Mouse (Mus musculus) lung, embryonic 16.5 days (tissue): ENCODE measurements around the gene Wbp1. TPM values are rescaled to one million over a fixed set of nuclear protein-coding genes. Genes with fewer than 3 reads are reported as not detected.

ENCODE experiments used
- ATAC-seq: fragments of 200-750 bp; cut with Nextera tagmentation; 2 replicates; pipeline ENCODE4 v1.8.0; 2017; ENCODE audit warnings: low read depth, mild to moderate bottlenecking, moderate library complexity
- H3K27ac ChIP-seq: fragments of 300-500 bp; sonication (generic); 2 replicates; pipeline ENCODE4 v1.5.1; 2014; ENCODE audit warnings: mild to moderate bottlenecking, control low read depth, low read length
- H3K27me3 ChIP-seq: fragments of 300-500 bp; sonication (generic); 2 replicates; pipeline ENCODE4 v1.6.1; 2014; ENCODE audit warnings: low read depth, low read length, mixed read lengths; ENCODE audit not compliant: control insufficient read depth, insufficient read depth
- H3K36me3 ChIP-seq: fragments of 300-500 bp; sonication (generic); 2 replicates; pipeline ENCODE4 v1.6.1; 2014; ENCODE audit warnings: low read length; ENCODE audit not compliant: control insufficient read depth, insufficient read depth
- H3K4me1 ChIP-seq: fragments of 300-500 bp; sonication (generic); replicated peaks from 2 replicates; pipeline ENCODE4 v1.6.1; 2014; ENCODE audit warnings: low read length, mixed read lengths; ENCODE audit not compliant: control insufficient read depth, insufficient read depth
- H3K4me2 ChIP-seq: fragments of 300-500 bp; sonication (generic); 2 replicates; pipeline ENCODE4 v1.6.1; 2014; ENCODE audit warnings: low read depth, low read length, control low read depth
- H3K4me3 ChIP-seq: fragments of 300-500 bp; sonication (generic); 2 replicates; pipeline ENCODE4 v1.5.1; 2014; ENCODE audit warnings: mild to moderate bottlenecking, low read length, control low read depth
- H3K9ac ChIP-seq: fragments of 300-500 bp; sonication (generic); 2 replicates; pipeline ENCODE4 v1.6.1; 2014; ENCODE audit warnings: low read length, control low read depth
- H3K9me3 ChIP-seq: fragments of 300-500 bp; sonication (generic); 2 replicates; pipeline ENCODE4 v1.6.1; 2016; ENCODE audit warnings: low read length; ENCODE audit not compliant: control insufficient read depth
- WGBS: fragments of 180-500 bp; shearing (Covaris S2); extraction: QIAGEN DNeasy Blood & Tissue Kit; methylation state at CpG from one replicate; pipeline ENCODE4 v1.1.7; 2014; 5-methylcytosine and 5-hydroxymethylcytosine counted together
- polyA plus RNA-seq: library from polyadenylated mRNA; unstranded; fragments of >200 nt; fragmentation: Nextera tagmentation; extraction: Ambion mirVana; gene quantifications from 2 replicates; pipeline ENCODE4 v1.2.1, GENCODE M21; 2015

Wbp1 gene
- polyA plus RNA-seq, 1 experiment from 2014 or later: 109 TPM

- no peak for ATAC-seq
- Histone ChIP-seq H3K9ac (peak overlapping the region; percentile 89), H3K27me3 (no peaks in the 10 kb centered on the region), H3K4me3 (peak overlapping the region; percentile 63), H3K4me1 (peaks cover 34% of the 10 kb centered on the region), H3K36me3 (no peaks in the 10 kb centered on the region; the same call in 1 of the 2 replicates), H3K9me3 (no peaks in the 10 kb centered on the region), H3K27ac (peak overlapping the region; percentile 100), H3K4me2 (peak overlapping the region; percentile 85)
- 7% methylated on average over 37 of the region's 37 CpGs for WGBS
Observed at GRCm38 (mm10) chr6:83135571-83136161, 14.3 kb upstream of the Wbp1 start.

- no peak for ATAC-seq
- Histone ChIP-seq H3K27me3 (no peaks in the 10 kb centered on the region), H3K9me3 (no peaks in the 10 kb centered on the region), H3K27ac (peak within 1 kb of the TSS; percentile 100), H3K4me3 (peak within 1 kb of the TSS; percentile 63), H3K36me3 (no peaks in the 10 kb centered on the region; the same call in 1 of the 2 replicates), H3K9ac (peak within 1 kb of the TSS; percentile 89), H3K4me2 (peak within 1 kb of the TSS; percentile 85), H3K4me1 (peaks cover 34% of the 10 kb centered on the region)
- WGBS: 53% methylated on average over 7 of the region's 7 CpGs
Observed at GRCm38 (mm10) chr6:83134951-83135513, 13.7 kb upstream of the Wbp1 start, which contains the start of gene Rtkn. Gene Rtkn (plus strand): TSS chr6:83135463.

- Histone ChIP-seq H3K4me2 (no peak overlapping the region), H3K27me3 (no peaks in the 10 kb centered on the region), H3K36me3 (no peaks in the 10 kb centered on the region), H3K9me3 (no peaks in the 10 kb centered on the region), H3K9ac (no peak overlapping the region), H3K4me1 (peaks cover 33% of the 10 kb centered on the region), H3K4me3 (no peak overlapping the region), H3K27ac (no peak overlapping the region)
- 59% methylated on average over 3 of the region's 3 CpGs for WGBS
- ATAC-seq: no peak
Observed at GRCm38 (mm10) chr6:83134226-83134625, 12.9 kb upstream of the Wbp1 start.

- Histone ChIP-seq H3K4me1 (peaks cover 18% of the 10 kb centered on the region), H3K27me3 (no peaks in the 10 kb centered on the region), H3K4me2 (no peak overlapping the region), H3K36me3 (no peaks in the 10 kb centered on the region), H3K4me3 (no peak overlapping the region), H3K9ac (no peak overlapping the region), H3K27ac (peak overlapping the region; percentile 56; the same call in 1 of the 2 replicates), H3K9me3 (no peaks in the 10 kb centered on the region)
- no peak for ATAC-seq
- 65% methylated on average over 9 of the region's 9 CpGs for WGBS
Observed at GRCm38 (mm10) chr6:83132176-83132919, 11.0 kb upstream of the Wbp1 start.

- Histone ChIP-seq H3K27me3 (no peaks in the 10 kb centered on the region), H3K36me3 (no peaks in the 10 kb centered on the region), H3K4me3 (no peak overlapping the region), H3K27ac (peak overlapping the region; percentile 86), H3K4me1 (peaks cover 18% of the 10 kb centered on the region), H3K9me3 (no peaks in the 10 kb centered on the region), H3K4me2 (peak overlapping the region; percentile 3; the same call in 1 of the 2 replicates), H3K9ac (no peak overlapping the region)
- 37% methylated on average over 6 of the region's 6 CpGs for WGBS
- peak; percentile 27 for ATAC-seq
Observed at GRCm38 (mm10) chr6:83131469-83132034, 10.2 kb upstream of the Wbp1 start.

- Histone ChIP-seq H3K27ac (no peak overlapping the region), H3K4me2 (no peak overlapping the region), H3K9ac (no peak overlapping the region), H3K9me3 (no peaks in the 10 kb centered on the region), H3K36me3 (no peaks in the 10 kb centered on the region), H3K4me1 (peaks cover 19% of the 10 kb centered on the region), H3K27me3 (no peaks in the 10 kb centered on the region), H3K4me3 (no peak overlapping the region)
- 89% methylated on average over 5 of the region's 5 CpGs for whole genome bisulfite sequencing
- ATAC-seq: no peak
Observed at GRCm38 (mm10) chr6:83127419-83127818, 6.1 kb upstream of the Wbp1 start.

DNA sequence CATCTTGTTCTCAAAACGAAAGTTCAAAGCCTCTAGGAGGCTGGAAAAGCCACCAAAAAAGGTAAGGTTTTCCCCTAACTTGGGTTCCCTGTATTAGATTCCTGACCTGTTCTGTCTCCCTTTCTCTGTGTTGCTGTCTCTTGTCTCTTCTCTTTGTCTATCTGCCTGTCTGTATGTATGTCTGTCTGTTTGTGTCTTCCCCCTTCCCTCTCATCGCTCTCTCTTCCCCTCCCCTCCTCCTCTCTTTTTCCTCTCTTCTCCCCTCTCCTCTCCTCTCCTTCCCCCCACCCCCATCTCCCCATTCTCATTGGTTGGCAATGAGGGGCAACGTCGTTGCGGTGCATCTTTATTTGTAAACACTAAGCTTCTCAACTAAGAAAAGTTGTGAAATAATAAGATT, 4.0 kb upstream of the Wbp1 start, which contains the start of gene Ino80b:
TSS of gene Ino80b (minus strand) at position 101 of the 400 bp plus-strand sequence.
- peak within 1 kb of the TSS; percentile 88 for H3K4me3 ChIP-seq
- WGBS: 12% methylated on average over 5 of the region's 5 CpGs
- H3K4me1 ChIP-seq: peaks cover 20% of the 10 kb centered on the region
- H3K9ac ChIP-seq: peak within 1 kb of the TSS; percentile 89
- H3K36me3 ChIP-seq: no peaks in the 10 kb centered on the region
- H3K4me2 ChIP-seq: peak within 1 kb of the TSS; percentile 94
- no peak for ATAC-seq
- no peaks in the 10 kb centered on the region for H3K9me3 ChIP-seq
- H3K27ac ChIP-seq: peak within 1 kb of the TSS; percentile 80
- H3K27me3 ChIP-seq: no peaks in the 10 kb centered on the region

GRCm38 (mm10) chr6:83124851-83125312, 3.5 kb upstream of the Wbp1 start:
- H3K9ac ChIP-seq: peak overlapping the region; percentile 89
- peak overlapping the region; percentile 80 for H3K27ac ChIP-seq
- peak overlapping the region; percentile 94 for H3K4me2 ChIP-seq
- peaks cover 24% of the 10 kb centered on the region for H3K4me1 ChIP-seq
- H3K36me3 ChIP-seq: no peaks in the 10 kb centered on the region
- peak; percentile 31 for ATAC-seq
- no peaks in the 10 kb centered on the region for H3K27me3 ChIP-seq
- under 1% methylated on average over 30 of the region's 30 CpGs for WGBS
- peak overlapping the region; percentile 88 for H3K4me3 ChIP-seq
- H3K9me3 ChIP-seq: no peaks in the 10 kb centered on the region

- H3K27ac ChIP-seq: no peak overlapping the region; the same call in 1 of the 2 replicates
- H3K36me3 ChIP-seq: peaks cover 12% of the 10 kb centered on the region
- H3K4me1 ChIP-seq: peaks cover 26% of the 10 kb centered on the region
- H3K27me3 ChIP-seq: no peaks in the 10 kb centered on the region
- WGBS: 70% methylated on average over 5 of the region's 5 CpGs
- no peaks in the 10 kb centered on the region for H3K9me3 ChIP-seq
- H3K9ac ChIP-seq: no peak overlapping the region; the same call in 1 of the 2 replicates
- ATAC-seq: no peak
- peak overlapping the region; percentile 96 for H3K4me2 ChIP-seq
- peak overlapping the region; percentile 72; the same call in 1 of the 2 replicates for H3K4me3 ChIP-seq
Observed at GRCm38 (mm10) chr6:83122961-83123360, 1.6 kb upstream of the Wbp1 start.
